Mouse (Mus musculus) stomach, embryonic 15.5 days (tissue): ENCODE data around the gene Cnnm1. TPM values are rescaled to one million over a fixed set of nuclear protein-coding genes. Genes with fewer than 3 reads are reported as not detected.
"Not testable (repeated sequence)": the region's sequence is repeated elsewhere in the genome, so short reads cannot be mapped to it uniquely, and the experiment has no call there.

ENCODE experiments used
- ATAC-seq: fragments of 200-750 bp; cut with Nextera tagmentation; 2 replicates; pipeline ENCODE4 v1.8.0; 2017; ENCODE audit warnings: low read depth, moderate number of reproducible peaks, moderate TSS enrichment; ENCODE audit not compliant: insufficient read depth, low FRiP score
- H3K27ac ChIP-seq: fragments of 300-500 bp; sonication (generic); 2 replicates; pipeline ENCODE4 v1.5.1; 2015; ENCODE audit warnings: mild to moderate bottlenecking, inconsistent platforms
- H3K27me3 ChIP-seq: fragments of 300-500 bp; sonication (generic); replicated peaks from 2 replicates; pipeline ENCODE4 v1.6.1; 2015; ENCODE audit warnings: inconsistent platforms
- H3K36me3 ChIP-seq: fragments of 300-500 bp; sonication (generic); 2 replicates; pipeline ENCODE4 v1.6.1; 2015; ENCODE audit warnings: inconsistent platforms
- H3K4me1 ChIP-seq: fragments of 300-500 bp; sonication (generic); 2 replicates; pipeline ENCODE4 v1.6.1; 2015; ENCODE audit warnings: inconsistent platforms
- H3K4me2 ChIP-seq: fragments of 300-500 bp; sonication (generic); 2 replicates; pipeline ENCODE4 v1.6.1; 2015; ENCODE audit warnings: mild to moderate bottlenecking, inconsistent platforms
- H3K4me3 ChIP-seq: fragments of 300-500 bp; sonication (generic); replicated peaks from 2 replicates; pipeline ENCODE4 v1.5.1; 2015; ENCODE audit warnings: inconsistent platforms
- H3K9ac ChIP-seq: fragments of 300-500 bp; sonication (generic); 2 replicates; pipeline ENCODE4 v1.6.1; 2015; ENCODE audit warnings: inconsistent platforms
- H3K9me3 ChIP-seq: fragments of 300-500 bp; sonication (generic); 2 replicates; pipeline ENCODE4 v1.6.1; 2016; ENCODE audit warnings: inconsistent platforms
- WGBS: fragments of 180-500 bp; shearing (Covaris S2); methylation state at CpG from one replicate; pipeline ENCODE4 v1.1.7; 2015; 5-methylcytosine and 5-hydroxymethylcytosine counted together
- polyA plus RNA-seq: library from polyadenylated mRNA; unstranded; fragments of >200 nt; fragmentation: Nextera tagmentation; extraction: Ambion mirVana; gene quantifications from 2 replicates; pipeline ENCODE4 v1.2.1, GENCODE M21; 2015

Gene Cnnm1
- polyA plus RNA-seq, 1 experiment from 2014 or later: 0.72 TPM

- Histone ChIP-seq H3K27ac (no peak overlapping the region), H3K9ac (no peak overlapping the region), H3K4me3 (no peak overlapping the region), H3K9me3 (no peaks in the 10 kb centered on the region), H3K4me1 (no peaks in the 10 kb centered on the region), H3K27me3 (no peaks in the 10 kb centered on the region), H3K4me2 (no peak overlapping the region), H3K36me3 (no peaks in the 10 kb centered on the region)
- no peak for ATAC-seq
- WGBS: 79% methylated on average over 12 of the region's 12 CpGs
Measured at GRCm38 (mm10) chr19:43467927-43468685, 27.9 kb downstream of the Cnnm1 start.

DNA sequence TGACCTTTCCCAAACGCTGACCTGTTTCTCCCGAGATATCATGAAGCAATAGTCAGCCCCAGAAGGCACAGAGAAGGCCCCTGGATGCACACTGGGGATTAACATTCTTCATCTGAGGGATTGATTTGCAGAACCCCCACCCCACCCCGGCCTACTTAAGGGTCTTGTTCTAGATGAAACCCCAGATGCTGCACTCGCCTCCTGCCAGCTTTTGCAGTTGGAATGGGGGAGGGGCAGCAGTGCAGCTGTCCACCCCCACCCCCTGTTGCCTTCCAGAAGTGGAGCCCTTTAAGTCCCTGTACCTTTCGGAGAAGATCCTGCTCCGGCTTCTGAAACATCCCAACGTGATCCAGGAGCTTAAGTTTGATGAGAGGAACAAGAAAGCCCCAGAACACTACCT, 29.1 kb downstream of the Cnnm1 start:
- Histone ChIP-seq H3K27ac (no peak overlapping the region), H3K4me2 (no peak overlapping the region), H3K4me3 (no peak overlapping the region), H3K27me3 (no peaks in the 10 kb centered on the region), H3K4me1 (no peaks in the 10 kb centered on the region), H3K9ac (no peak overlapping the region), H3K9me3 (no peaks in the 10 kb centered on the region), H3K36me3 (no peaks in the 10 kb centered on the region)
- 51% methylated on average over 7 of the region's 7 CpGs for WGBS
- no peak for ATAC-seq

- no peak overlapping the region for H3K9ac ChIP-seq
- 83% methylated on average over 8 of the region's 8 CpGs for WGBS
- no peak overlapping the region for H3K27ac ChIP-seq
- no peaks in the 10 kb centered on the region for H3K27me3 ChIP-seq
- H3K36me3 ChIP-seq: no peaks in the 10 kb centered on the region
- H3K4me1 ChIP-seq: no peaks in the 10 kb centered on the region
- no peak for ATAC-seq
- H3K4me3 ChIP-seq: no peak overlapping the region
- H3K9me3 ChIP-seq: no peaks in the 10 kb centered on the region
- H3K4me2 ChIP-seq: no peak overlapping the region
Measured at GRCm38 (mm10) chr19:43472331-43472730, 32.1 kb downstream of the Cnnm1 start.

GRCm38 (mm10) chr19:43472781-43473180, 32.5 kb downstream of the Cnnm1 start:
- 93% methylated on average over 7 of the region's 7 CpGs for WGBS
- no peak overlapping the region for H3K4me3 ChIP-seq
- H3K9me3 ChIP-seq: no peaks in the 10 kb centered on the region
- H3K36me3 ChIP-seq: no peaks in the 10 kb centered on the region
- no peak for ATAC-seq
- H3K27ac ChIP-seq: no peak overlapping the region
- H3K27me3 ChIP-seq: no peaks in the 10 kb centered on the region
- H3K4me1 ChIP-seq: no peaks in the 10 kb centered on the region
- no peak overlapping the region for H3K9ac ChIP-seq
- H3K4me2 ChIP-seq: no peak overlapping the region

DNA sequence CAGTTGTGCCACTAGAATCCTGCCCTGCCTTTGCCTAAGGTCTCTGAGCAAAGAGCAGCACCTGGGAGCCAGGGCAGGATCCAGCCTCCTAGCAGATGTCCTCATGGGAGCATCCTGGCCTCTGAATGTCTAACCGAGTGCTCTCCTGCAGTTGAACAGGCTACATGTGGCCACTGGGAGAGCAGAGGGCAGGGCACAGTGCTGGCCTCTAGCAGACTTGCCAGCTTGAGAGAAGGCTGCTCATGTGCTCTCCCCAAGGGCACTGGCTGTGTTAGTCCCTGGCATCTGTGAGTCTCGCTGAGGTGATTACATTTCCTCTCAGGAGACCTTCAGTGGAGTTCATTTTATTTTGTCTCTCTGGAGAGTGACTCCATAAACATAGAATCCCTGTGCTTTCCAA, 35.4 kb downstream of the Cnnm1 start:
- H3K4me1 ChIP-seq: no peaks in the 10 kb centered on the region
- H3K9me3 ChIP-seq: no peaks in the 10 kb centered on the region
- H3K4me2 ChIP-seq: no peak overlapping the region
- H3K4me3 ChIP-seq: no peak overlapping the region
- ATAC-seq: no peak
- 42% methylated on average over 2 of the region's 2 CpGs for WGBS
- no peak overlapping the region for H3K9ac ChIP-seq
- H3K27me3 ChIP-seq: no peaks in the 10 kb centered on the region
- no peaks in the 10 kb centered on the region for H3K36me3 ChIP-seq
- H3K27ac ChIP-seq: no peak overlapping the region

- no peaks in the 10 kb centered on the region for H3K9me3 ChIP-seq
- H3K4me2 ChIP-seq: no peak overlapping the region
- no peak overlapping the region for H3K27ac ChIP-seq
- ATAC-seq: no peak
- no peaks in the 10 kb centered on the region for H3K27me3 ChIP-seq
- H3K9ac ChIP-seq: no peak overlapping the region
- no peak overlapping the region for H3K4me3 ChIP-seq
- H3K36me3 ChIP-seq: no peaks in the 10 kb centered on the region
- no peaks in the 10 kb centered on the region for H3K4me1 ChIP-seq
- 60% methylated on average over 7 of the region's 7 CpGs for WGBS
Measured at GRCm38 (mm10) chr19:43476063-43476462, 35.8 kb downstream of the Cnnm1 start.

DNA sequence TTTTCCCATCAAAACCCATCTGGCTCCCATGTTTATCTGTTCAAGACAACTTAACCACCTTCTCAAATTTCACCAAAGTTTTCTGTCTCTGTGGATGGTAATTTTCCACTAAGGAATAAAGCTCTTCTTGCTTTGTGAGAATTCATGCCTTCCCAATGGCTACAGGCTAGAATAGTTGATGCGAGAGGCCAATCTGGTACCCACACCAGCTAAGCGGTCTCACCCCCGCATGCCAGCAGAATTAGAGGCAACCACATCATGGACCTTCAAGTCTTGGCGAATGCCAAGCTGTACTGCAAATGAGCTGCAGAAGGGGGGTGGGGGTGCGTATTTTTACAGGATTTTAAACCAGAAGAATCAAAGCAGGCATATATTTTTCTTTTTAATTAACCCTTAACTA, 37.2 kb downstream of the Cnnm1 start:
- no peak overlapping the region for H3K4me2 ChIP-seq
- no peaks in the 10 kb centered on the region for H3K36me3 ChIP-seq
- no peak overlapping the region for H3K9ac ChIP-seq
- no peak for ATAC-seq
- H3K9me3 ChIP-seq: no peaks in the 10 kb centered on the region
- H3K27me3 ChIP-seq: no peaks in the 10 kb centered on the region
- no peaks in the 10 kb centered on the region for H3K4me1 ChIP-seq
- no peak overlapping the region for H3K27ac ChIP-seq
- 84% methylated on average over 5 of the region's 5 CpGs for WGBS
- no peak overlapping the region for H3K4me3 ChIP-seq

GRCm38 (mm10) chr19:43478891-43479290, 38.7 kb downstream of the Cnnm1 start:
- no peak for ATAC-seq
- H3K9ac ChIP-seq: no peak overlapping the region

GRCm38 (mm10) chr19:43479431-43479830, 39.2 kb downstream of the Cnnm1 start:
- Histone ChIP-seq H3K4me1 (no peaks in the 10 kb centered on the region), H3K4me3 (no peak overlapping the region), H3K27ac (no peak overlapping the region), H3K9ac (no peak overlapping the region), H3K9me3 (no peaks in the 10 kb centered on the region), H3K4me2 (no peak overlapping the region), H3K36me3 (no peaks in the 10 kb centered on the region), H3K27me3 (no peaks in the 10 kb centered on the region)
- WGBS: 71% methylated on average over 5 of the region's 5 CpGs
- no peak for ATAC-seq

More at GRCm38 (mm10) chr19:43478891-43479290, 38.7 kb downstream of the Cnnm1 start:
- H3K27me3 ChIP-seq: no peaks in the 10 kb centered on the region
- no peaks in the 10 kb centered on the region for H3K9me3 ChIP-seq
- WGBS: 24% methylated on average over 5 of the region's 5 CpGs
- no peaks in the 10 kb centered on the region for H3K36me3 ChIP-seq
- no peak overlapping the region for H3K4me2 ChIP-seq
- no peak overlapping the region for H3K4me3 ChIP-seq
- no peaks in the 10 kb centered on the region for H3K4me1 ChIP-seq
- no peak overlapping the region for H3K27ac ChIP-seq

- Histone ChIP-seq H3K27ac (no peak overlapping the region), H3K4me3 (no peak overlapping the region), H3K27me3 (no peaks in the 10 kb centered on the region), H3K4me1 (no peaks in the 10 kb centered on the region), H3K36me3 (no peaks in the 10 kb centered on the region), H3K9ac (no peak overlapping the region), H3K4me2 (no peak overlapping the region), H3K9me3 (no peaks in the 10 kb centered on the region)
- ATAC-seq: no peak
- whole genome bisulfite sequencing: 64% methylated on average over 9 of the region's 9 CpGs
Measured at GRCm38 (mm10) chr19:43480512-43480911, 40.3 kb downstream of the Cnnm1 start.

- H3K9me3 ChIP-seq: no peaks in the 10 kb centered on the region
- no peaks in the 10 kb centered on the region for H3K27me3 ChIP-seq
- no peak overlapping the region for H3K27ac ChIP-seq
- 28% methylated on average over 3 of the region's 3 CpGs for WGBS
- H3K9ac ChIP-seq: no peak overlapping the region
- H3K36me3 ChIP-seq: no peaks in the 10 kb centered on the region
- H3K4me3 ChIP-seq: no peak overlapping the region
- no peaks in the 10 kb centered on the region for H3K4me1 ChIP-seq
- no peak for ATAC-seq
- no peak overlapping the region for H3K4me2 ChIP-seq
Measured at GRCm38 (mm10) chr19:43487429-43487828, 47.2 kb downstream of the Cnnm1 start.

GRCm38 (mm10) chr19:43493316-43493715, 53.1 kb downstream of the Cnnm1 start:
- H3K27me3 ChIP-seq, H3K4me1 ChIP-seq, H3K36me3 ChIP-seq, H3K4me3 ChIP-seq, H3K9ac ChIP-seq, H3K9me3 ChIP-seq, ATAC-seq, H3K27ac ChIP-seq, H3K4me2 ChIP-seq: not testable (repeated sequence)
- 68% methylated on average over 1 of the region's 1 CpGs for WGBS

DNA sequence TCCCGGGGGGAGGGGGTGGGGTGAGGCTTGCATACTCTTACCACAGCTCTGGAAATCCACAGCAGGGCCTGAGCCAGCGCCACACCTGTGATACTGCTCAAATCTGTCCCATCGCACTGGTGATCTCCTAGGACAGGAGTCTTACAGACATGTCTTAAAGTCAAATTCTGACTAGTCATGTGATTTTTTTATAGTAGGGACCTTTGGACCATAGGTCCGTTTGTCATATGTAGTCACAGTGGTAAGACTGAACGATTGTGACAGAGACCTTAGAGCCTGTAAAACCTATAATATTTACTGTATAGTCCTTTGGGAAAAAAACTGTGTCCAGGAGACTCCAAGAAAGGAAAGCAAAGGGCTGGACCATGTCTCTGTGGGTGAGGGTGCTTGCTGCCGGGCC, 53.6 kb downstream of the Cnnm1 start:
- no peaks in the 10 kb centered on the region for H3K4me1 ChIP-seq
- peaks cover 6% of the 10 kb centered on the region; the same call in 1 of the 2 replicates for H3K27me3 ChIP-seq
- no peaks in the 10 kb centered on the region for H3K9me3 ChIP-seq
- 75% methylated on average over 6 of the region's 6 CpGs for WGBS
- no peak overlapping the region for H3K27ac ChIP-seq
- no peak overlapping the region for H3K4me2 ChIP-seq
- 0 out of 2 replicates have a peak, but pooled peaks cover 4% of the 10 kb centered on the region for H3K36me3 ChIP-seq
- ATAC-seq: no peak
- no peak overlapping the region for H3K9ac ChIP-seq
- no peak overlapping the region for H3K4me3 ChIP-seq
